Mouse (Mus musculus) gastrocnemius, adult 2 months (tissue): ENCODE data around the gene Srms. TPM values are rescaled to one million over a fixed set of nuclear protein-coding genes. Genes with fewer than 3 reads are reported as not detected.
A peak's percentile ranks its signal among the peaks of the same experiment; 100 is the strongest.

Experiments
- DNase-seq: peaks from one replicate; pipeline ENCODE4 v3.0.0; 2022
- H3K27ac ChIP-seq: fragments of 200-600 bp; 2 replicates; pipeline ENCODE4 v1.8.1; 2022; ENCODE audit warnings: mild to moderate bottlenecking
- H3K4me3 ChIP-seq: fragments of 200-600 bp; 2 replicates; pipeline ENCODE4 v1.8.1; 2022; ENCODE audit warnings: mild to moderate bottlenecking, moderate library complexity
- CTCF ChIP-seq: fragments of 200-600 bp; IDR thresholded peaks from 2 replicates; pipeline ENCODE4 v1.8.1; 2022; ENCODE audit warnings: antibody characterized with exemption, mild to moderate bottlenecking, moderate library complexity
- intact Hi-C: fragments of 180-260 bp; cut with DNase I; formaldehyde crosslinking; loops from one replicate; pipeline ENCODE4 v1.15.1; 2025
- total RNA-seq, 2 experiments: library from RNA; stranded (reverse); gene quantifications; 2 replicates each; pipeline ENCODE4 v1.2.3; 2021

Srms gene
- total RNA-seq, 2 experiments from 2014 or later = 0.17 to 0.28 TPM

- TF ChIP-seq CTCF = no peak
- no peak overlapping the region for H3K27ac ChIP-seq
- intact Hi-C loops = no loop called here
- H3K4me3 ChIP-seq = no peak overlapping the region
- DNase-seq = no peak
These were observed 24.4 kb upstream of the Srms start for GRCm38 (mm10) chr2:181237251-181238014.

GRCm38 (mm10) chr2:181235681-181236566, 22.9 kb upstream of the Srms start:
- no peak for DNase-seq

GRCm38 (mm10) chr2:181234680-181235079, 21.7 kb upstream of the Srms start:
- intact Hi-C loops = no loop called here
- DNase-seq = no peak
- TF ChIP-seq CTCF = no peak
- Histone ChIP-seq H3K27ac (no peak overlapping the region), H3K4me3 (no peak overlapping the region)

More at GRCm38 (mm10) chr2:181235681-181236566, 22.9 kb upstream of the Srms start:
- TF ChIP-seq CTCF = peak; percentile 28
- no peak overlapping the region for H3K4me3 ChIP-seq
- H3K27ac ChIP-seq = no peak overlapping the region
- intact Hi-C loops = no loop called here

GRCm38 (mm10) chr2:181233443-181233842, 20.5 kb upstream of the Srms start:
- no peak for TF ChIP-seq CTCF
- DNase-seq = no peak
- no peak overlapping the region for H3K4me3 ChIP-seq
- no peak overlapping the region for H3K27ac ChIP-seq
- intact Hi-C loops = no loop called here

GRCm38 (mm10) chr2:181231171-181231570, 18.2 kb upstream of the Srms start:
- DNase-seq = no peak
- Histone ChIP-seq H3K27ac (no peak overlapping the region), H3K4me3 (no peak overlapping the region)
- intact Hi-C loops = no loop called here
- TF ChIP-seq CTCF = no peak

- Histone ChIP-seq H3K4me3 (no peak overlapping the region), H3K27ac (peak overlapping the region; percentile 73)
- TF ChIP-seq CTCF = no peak
- no peak for DNase-seq
- intact Hi-C loops = no loop called here
These were observed 15.3 kb upstream of the Srms start for GRCm38 (mm10) chr2:181228335-181228734.

GRCm38 (mm10) chr2:181227122-181227521, 14.1 kb upstream of the Srms start:
- Histone ChIP-seq H3K4me3 (no peak overlapping the region), H3K27ac (no peak overlapping the region)
- no peak for DNase-seq
- TF ChIP-seq CTCF = no peak
- intact Hi-C loops = no loop called here

- intact Hi-C loops = no loop called here
- Histone ChIP-seq H3K4me3 (no peak overlapping the region), H3K27ac (no peak overlapping the region)
- TF ChIP-seq CTCF = no peak
- no peak for DNase-seq
These were observed 12.0 kb upstream of the Srms start for GRCm38 (mm10) chr2:181224994-181225393.

GRCm38 (mm10) chr2:181220361-181220760, 7.4 kb upstream of the Srms start:
- H3K4me3 ChIP-seq = peak overlapping the region; percentile 67
- H3K27ac ChIP-seq = peak overlapping the region; percentile 48
- DNase-seq = no peak
- TF ChIP-seq CTCF = no peak
- intact Hi-C loops = no loop called here

GRCm38 (mm10) chr2:181219538-181220216, 6.7 kb upstream of the Srms start, which contains the start of gene Fndc11:
Gene Fndc11, plus strand, starts transcription at chr2:181220013.
- Histone ChIP-seq H3K27ac (peak within 1 kb of the TSS; percentile 48), H3K4me3 (peak within 1 kb of the TSS; percentile 67)
- intact Hi-C loops = no loop called here
- DNase-seq = peak; percentile 80
- TF ChIP-seq CTCF = peak; percentile 39

GRCm38 (mm10) chr2:181218881-181219485, 6.0 kb upstream of the Srms start:
- DNase-seq = no peak
- peak overlapping the region; percentile 48 for H3K27ac ChIP-seq
- intact Hi-C loops = no loop called here
- no peak overlapping the region; the same call in 1 of the 2 replicates for H3K4me3 ChIP-seq
- TF ChIP-seq CTCF = no peak

GRCm38 (mm10) chr2:181216037-181216436, 3.1 kb upstream of the Srms start:
- no peak for TF ChIP-seq CTCF

More at GRCm38 (mm10) chr2:181216037-181216436, 3.1 kb upstream of the Srms start:
- DNase-seq = no peak
- intact Hi-C loops = no loop called here
- Histone ChIP-seq H3K4me3 (no peak overlapping the region), H3K27ac (no peak overlapping the region)
